Mouse (Mus musculus) C2C12 (cell line): Measurements from ENCODE around the gene Cfap97d2.

Experiments used
- CEBPB ChIP-seq: IDR thresholded peaks from one replicate; pipeline ENCODE4 v1.6.1; 2011; ENCODE audit warnings: low read depth, mild to moderate bottlenecking, control low read depth, moderate library complexity
- CTCF ChIP-seq: IDR thresholded peaks from one replicate; pipeline ENCODE4 v1.5.1; 2011; ENCODE audit not compliant: control insufficient read depth, insufficient read depth, insufficient read length
- MAX ChIP-seq: IDR thresholded peaks from one replicate; pipeline ENCODE4 v1.6.1; 2011; ENCODE audit warnings: mild to moderate bottlenecking, control low read depth
- USF1 ChIP-seq: IDR thresholded peaks from one replicate; pipeline ENCODE4 v1.6.1; 2011; ENCODE audit warnings: low read depth, mild to moderate bottlenecking, control low read depth, moderate library complexity

DNA sequence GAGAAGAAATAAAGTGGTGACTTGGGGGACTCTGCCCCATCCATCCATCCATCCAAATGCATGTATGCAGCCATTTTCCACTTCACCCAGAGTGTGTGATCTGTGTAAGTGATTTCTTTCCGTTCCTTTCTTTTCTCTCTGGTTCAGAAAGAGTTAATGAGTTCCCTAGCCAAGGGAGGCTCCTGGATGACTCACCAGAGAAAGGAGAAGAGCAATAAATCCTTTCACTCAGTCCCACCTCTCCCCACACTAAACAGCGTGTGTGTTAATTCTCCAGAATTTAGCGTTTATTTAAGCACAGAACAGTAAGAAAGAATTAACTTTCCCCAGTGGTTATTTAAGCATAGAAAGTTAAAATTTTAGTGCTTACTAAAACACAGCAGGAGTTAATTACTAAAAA is 41.9 kb downstream of the Cfap97d2 start:
- TF ChIP-seq CTCF (no peak), MAX (no peak), USF1 (no peak), CEBPB (no peak)
